21 mouse cellular contexts compared by ENCODE assay signal in genomic region chr9:77557181-77557580, GRCm38 (mm10). TPM values are rescaled to one million over a fixed set of nuclear protein-coding genes. Genes with fewer than 3 reads are reported as not detected.
A peak's percentile ranks its signal among the peaks of the same experiment; 100 is the strongest.
DNase-seq lines count a peak whose midpoint lies in the region; ATAC-seq and TF ChIP-seq lines count a peak whose summit lies in the region.
"Had no signal": no experiment of that assay in that cellular context is flagged by ENCODE, and none has a peak within 500 bp of the region (broad histone marks: within the 10 kb centered on the region; RNA-seq: fewer than 3 reads in every experiment).

No protein-coding gene starts in this region.

- H3K79me2 ChIP-seq in CH12.LX (replicated peaks; ENCODE audit: control insufficient read depth, extremely low read depth, insufficient read depth, poor library complexity, severe bottlenecking), result no peaks in the 10 kb centered on the region

- peaks cover 24 to 61% of the 10 kb centered on the region in 2 experiments for H3K4me1 ChIP-seq in CH12.LX (ENCODE audit: control insufficient read depth in 1 of 2, insufficient read depth in 2 of 2)
- H3K4me1 ChIP-seq in intestine, embryonic 16.5 days (ENCODE audit: control insufficient read depth, insufficient read depth, low read length), result no peaks in the 10 kb centered on the region
- peaks cover 10% of the 10 kb centered on the region; the same call in 1 of the 2 replicates for H3K4me1 ChIP-seq in small intestine, adult 2 months (ENCODE audit: control insufficient read depth, insufficient read depth, insufficient read length, low read length)
- no peaks in the 10 kb centered on the region for H3K4me1 ChIP-seq in liver, embryonic 11.5 days (replicated peaks; ENCODE audit: control insufficient read depth, insufficient read depth, low read length)
- H3K4me1 ChIP-seq: embryonic facial prominence, embryonic 10.5 days; embryonic facial prominence, embryonic 12.5 days; forebrain, embryonic 10.5 days; forebrain, embryonic 12.5 days had no signal

- 84% methylated on average over 4 of the region's 4 CpGs for WGBS in intestine, embryonic 16.5 days
- 82% methylated on average over 4 of the region's 4 CpGs for WGBS in small intestine, adult 2 months
- 82% methylated on average over 4 of the region's 4 CpGs for WGBS in liver, embryonic 11.5 days

- DNase-seq in CH12.LX (ENCODE audit: extremely low read depth), result no peak
- no peak for DNase-seq in liver, embryonic 11.5 days (ENCODE audit: low spot score)
- DNase-seq: adrenal gland, adult 2 months; adrenal gland, postnatal 14 days; adrenal gland, postnatal 36 days; B cell, adult 2 months; cerebellum, adult 11-12 months; cerebellum, adult 2 months; cerebellum, adult 9-10 months; cerebellum, postnatal 10 days; cerebellum, postnatal 25 days had no signal

- TF ChIP-seq CTCF in CH12.LX (conservative IDR thresholded peaks at IDR 0.05 in 1 of 2, IDR thresholded peaks at IDR 0.05 in 1 of 2; ENCODE audit: low read depth in 2 of 2, low read length in 2 of 2), result no peak
- no peak for TF ChIP-seq CTCF in small intestine, adult 2 months (IDR thresholded peaks at IDR 0.05; ENCODE audit: extremely low read depth, insufficient read length, insufficient replicate concordance, low read depth, low read length)

- H3K36me3 ChIP-seq in CH12.LX (replicated peaks in 1 of 2; ENCODE audit: control insufficient read depth in 1 of 2, insufficient read depth in 1 of 2, low read length in 1 of 2), result peaks cover 12 to 29% of the 10 kb centered on the region in 2 experiments
- no peaks in the 10 kb centered on the region for H3K36me3 ChIP-seq in intestine, embryonic 16.5 days (ENCODE audit: control insufficient read depth, insufficient read depth, low read length)
- H3K36me3 ChIP-seq in small intestine, adult 2 months (ENCODE audit: control insufficient read depth, insufficient read depth, low read length), result no peaks in the 10 kb centered on the region
- no peaks in the 10 kb centered on the region for H3K36me3 ChIP-seq in liver, embryonic 11.5 days (ENCODE audit: control insufficient read depth, insufficient read depth, low read length)
- H3K36me3 ChIP-seq: embryonic facial prominence, embryonic 10.5 days; embryonic facial prominence, embryonic 12.5 days; forebrain, embryonic 10.5 days; forebrain, embryonic 12.5 days had no signal

- in situ Hi-C loops in CH12.LX (cut with MboI; ENCODE audit: low pct_ligation_motif_present, low pct_unique_long_range_greater_than_20kb, low sequenced_read_pairs), result no loop called here

- H3K9ac ChIP-seq in CH12.LX (ENCODE audit: insufficient read depth, low read depth), result peak overlapping the region; percentile 51; the same call in 1 of the 2 replicates
- no peak overlapping the region for H3K9ac ChIP-seq in intestine, embryonic 16.5 days (ENCODE audit: low read depth, low read length)
- no peak overlapping the region for H3K9ac ChIP-seq in liver, embryonic 11.5 days (ENCODE audit: low read depth, low read length)
- H3K9ac ChIP-seq: embryonic facial prominence, embryonic 12.5 days; forebrain, embryonic 12.5 days had no signal

- TF ChIP-seq POLR2A in CH12.LX (IDR thresholded peaks at IDR 0.05; ENCODE audit: low read depth, low read length), result no peak
- no peak for TF ChIP-seq POLR2A in small intestine, adult 2 months (IDR thresholded peaks at IDR 0.05; ENCODE audit: low read depth, low read length)

- dilution Hi-C loops in CH12.LX (cut with MboI; ENCODE audit: extremely low pct_ligation_motif_present, extremely low pct_unique_long_range_greater_than_20kb, low sequenced_read_pairs), result no loop called here

- no peak; the same call in 1 of the 2 replicates for TF ChIP-seq RAD21 in CH12.LX (IDR thresholded peaks at IDR 0.05; ENCODE audit: low read depth, low read length)

- no peak overlapping the region for H3K27ac ChIP-seq in CH12.LX (ENCODE audit: insufficient read depth, low read depth)
- peak overlapping the region; percentile 94 for H3K27ac ChIP-seq in intestine, embryonic 16.5 days (ENCODE audit: low read length)
- peak overlapping the region; percentile 94 for H3K27ac ChIP-seq in small intestine, adult 2 months (ENCODE audit: insufficient read depth, low read depth, low read length)
- no peak overlapping the region for H3K27ac ChIP-seq in liver, embryonic 11.5 days (ENCODE audit: low read depth, low read length)
- H3K27ac ChIP-seq: embryonic facial prominence, embryonic 10.5 days; embryonic facial prominence, embryonic 12.5 days; forebrain, embryonic 10.5 days; forebrain, embryonic 12.5 days had no signal

- ATAC-seq in intestine, embryonic 16.5 days, result no peak
- ATAC-seq in erythroid progenitor cell, adult 5-6 weeks (replicated peaks; ENCODE audit: low FRiP score, poor library complexity, severe bottlenecking), result no peak
- no peak for ATAC-seq in liver, embryonic 11.5 days (replicated peaks; ENCODE audit: low FRiP score)
- ATAC-seq: CD4-positive, CD25-positive, alpha-beta regulatory T cell, adult 4 months; forebrain, embryonic 14.5 days; forebrain, embryonic 16.5 days had no signal

- peak overlapping the region; percentile 18 to 52 (median 51) for H3K4me3 ChIP-seq in CH12.LX (replicated peaks in 1 of 3; ENCODE audit: low read depth in 2 of 3, low read length in 2 of 3, poor library complexity in 1 of 3)
- H3K4me3 ChIP-seq in intestine, embryonic 16.5 days (ENCODE audit: low read length), result no peak overlapping the region
- H3K4me3 ChIP-seq in small intestine, adult 2 months (ENCODE audit: low read depth, low read length), result no peak overlapping the region
- H3K4me3 ChIP-seq in liver, embryonic 11.5 days (ENCODE audit: low read depth, low read length), result no peak overlapping the region
- H3K4me3 ChIP-seq: embryonic facial prominence, embryonic 10.5 days; embryonic facial prominence, embryonic 12.5 days; forebrain, embryonic 10.5 days; forebrain, embryonic 12.5 days had no signal

- H3K4me2 ChIP-seq in CH12.LX (ENCODE audit: insufficient read depth, low read depth, poor library complexity, severe bottlenecking), result peak overlapping the region; percentile 76; the same call in 1 of the 2 replicates
- H3K4me2 ChIP-seq in intestine, embryonic 16.5 days (ENCODE audit: low read depth, low read length), result no peak overlapping the region
- H3K4me2 ChIP-seq in liver, embryonic 11.5 days, result no peak overlapping the region
- H3K4me2 ChIP-seq: embryonic facial prominence, embryonic 12.5 days; forebrain, embryonic 12.5 days had no signal

- TF ChIP-seq EP300 in CH12.LX (IDR thresholded peaks at IDR 0.05; ENCODE audit: low read length), result peak; percentile 17; the same call in 1 of the 2 replicates

- H3K27me3 ChIP-seq in CH12.LX (replicated peaks), result no peaks in the 10 kb centered on the region
- H3K27me3 ChIP-seq in intestine, embryonic 16.5 days (replicated peaks; ENCODE audit: control insufficient read depth, insufficient read depth, low read length), result no peaks in the 10 kb centered on the region
- H3K27me3 ChIP-seq in small intestine, adult 2 months (ENCODE audit: control insufficient read depth, insufficient read depth, low read length), result no peaks in the 10 kb centered on the region
- no peaks in the 10 kb centered on the region for H3K27me3 ChIP-seq in liver, embryonic 11.5 days (replicated peaks; ENCODE audit: control insufficient read depth, insufficient read depth, low read length)
- H3K27me3 ChIP-seq: embryonic facial prominence, embryonic 12.5 days; forebrain, embryonic 12.5 days had no signal

- H3K9me3 ChIP-seq in CH12.LX (replicated peaks; ENCODE audit: low read length), result peaks cover under 1% of the 10 kb centered on the region
- no peaks in the 10 kb centered on the region for H3K9me3 ChIP-seq in intestine, embryonic 16.5 days (ENCODE audit: control insufficient read depth, low read length)
- peaks cover 3% of the 10 kb centered on the region; the same call in 1 of the 2 replicates for H3K9me3 ChIP-seq in liver, embryonic 11.5 days (ENCODE audit: control insufficient read depth, low read length)
- H3K9me3 ChIP-seq: embryonic facial prominence, embryonic 12.5 days had no signal

TF ChIP-seq in CH12.LX, 34 proteins besides CTCF, POLR2A, EP300 and RAD21 (continues in another document):
- TF ChIP-seq ZC3H11A (IDR thresholded peaks at IDR 0.05; ENCODE audit: low read depth, low read length), result no peak
- TF ChIP-seq ZNF384 (IDR thresholded peaks at IDR 0.05; ENCODE audit: low read depth, low read length), result no peak
- no peak for TF ChIP-seq UBTF (IDR thresholded peaks at IDR 0.05; ENCODE audit: low read depth, low read length)
- no peak; the same call in 1 of the 2 replicates for TF ChIP-seq SIN3A (IDR thresholded peaks at IDR 0.05; ENCODE audit: low read length)
- TF ChIP-seq NRF1 (IDR thresholded peaks at IDR 0.05; ENCODE audit: low read depth, low read length), result no peak
- no peak; the same call in 1 of the 2 replicates for TF ChIP-seq HCFC1 (IDR thresholded peaks at IDR 0.05; ENCODE audit: low read depth, low read length)
- TF ChIP-seq MEF2A (IDR thresholded peaks at IDR 0.05; ENCODE audit: borderline replicate concordance, low read depth, low read length), result peak; percentile 30; the same call in 1 of the 2 replicates
- no peak; the same call in 1 of the 2 replicates for TF ChIP-seq ETS1 (conservative IDR thresholded peaks at IDR 0.05; ENCODE audit: low read depth, low read length)
- TF ChIP-seq PAX5 (IDR thresholded peaks at IDR 0.05; ENCODE audit: low read length), result no peak
- TF ChIP-seq MYC (IDR thresholded peaks at IDR 0.05; ENCODE audit: low read depth, low read length), result peak; percentile 91
- TF ChIP-seq BHLHE40 (IDR thresholded peaks at IDR 0.05; ENCODE audit: low read depth, low read length), result peak; percentile 37; the same call in 1 of the 2 replicates
- TF ChIP-seq USF1 (IDR thresholded peaks at IDR 0.05; ENCODE audit: low read depth, low read length), result no peak
- TF ChIP-seq KAT2A (IDR thresholded peaks at IDR 0.05; ENCODE audit: insufficient replicate concordance, low read length), result no peak
- no peak for TF ChIP-seq TCF12 (IDR thresholded peaks at IDR 0.05; ENCODE audit: low read depth, low read length)
- TF ChIP-seq IRF4 (IDR thresholded peaks at IDR 0.05; ENCODE audit: low read depth, low read length), result peak; percentile 64; the same call in 1 of the 2 replicates
- no peak for TF ChIP-seq ZKSCAN1 (IDR thresholded peaks at IDR 0.05; ENCODE audit: borderline replicate concordance, low read depth, low read length)
- TF ChIP-seq MAX (IDR thresholded peaks at IDR 0.05; ENCODE audit: low read length), result peak; percentile 82
- TF ChIP-seq TBP (conservative IDR thresholded peaks at IDR 0.05; ENCODE audit: low read depth, low read length), result no peak

RNA-seq across cellular contexts. Expression of gene Lrrc1, which starts 12.5 kb away (rescaled TPM):
- 12.5 and 15.4 TPM in 2 replicates for total RNA-seq in CH12.LX (2012; rRNA removed)
- total RNA-seq in CH12.LX (2014; rRNA removed), result 15.7 and 15.8 TPM in 2 replicates
- 14.9 and 15.8 TPM in 2 replicates for polyA plus RNA-seq in CH12.LX (2012; ENCODE audit: insufficient read length, low read depth)
- polyA plus RNA-seq in intestine, embryonic 16.5 days (2015; fragmentation: Nextera tagmentation; extraction: Ambion mirVana), result 14.1 and 14.8 TPM in 2 replicates
- polyA plus RNA-seq in small intestine, adult 2 months (2012; rRNA removed), result 53.3 and 112 TPM in 2 replicates
- total RNA-seq in erythroid progenitor cell, adult 5-6 weeks (2015; ENCODE audit: low replicate concordance), result 5.0 and 6.5 TPM in 2 replicates
- 2.3 and 2.8 TPM in 2 replicates for total RNA-seq in erythroid progenitor cell, adult 5-6 weeks (2017; ENCODE audit: low replicate concordance)
- polyA plus RNA-seq in liver, embryonic 11.5 days (2014; fragmentation: Nextera tagmentation; extraction: Ambion mirVana), result 5.6 and 5.8 TPM in 2 replicates

Comparison
In these comparisons a context has a peak if more than half of its experiments do, and no peak if none do; other contexts are left out.
1. H3K27ac ChIP-seq: peak in intestine, embryonic 16.5 days (single experiment) and small intestine, adult 2 months (single experiment); none in CH12.LX (single experiment) and liver, embryonic 11.5 days (single experiment).
2. H3K4me3 ChIP-seq: peak in CH12.LX (3 of 3); none in intestine, embryonic 16.5 days (single experiment), small intestine, adult 2 months (single experiment) and liver, embryonic 11.5 days (single experiment).